ENCODE assay signal across 15 mouse cellular contexts in genomic region chr12:99039497-99040322, GRCm38 (mm10).
DNase-seq lines count a peak whose midpoint lies in the region; ATAC-seq and TF ChIP-seq lines count a peak whose summit lies in the region.
"Had no signal": no experiment of that assay in that cellular context is flagged by ENCODE, and none has a peak within 500 bp of the region (broad histone marks: within the 10 kb centered on the region; RNA-seq: fewer than 3 reads in every experiment).

No protein-coding gene starts in this region.

- H3K27me3 ChIP-seq in forebrain, embryonic 11.5 days (ENCODE audit: control insufficient read depth, insufficient read depth, low read length): peaks cover 44% of the 10 kb centered on the region
- H3K27me3 ChIP-seq in forebrain, embryonic 16.5 days (replicated peaks; ENCODE audit: control insufficient read depth, insufficient read depth, low read length): no peaks in the 10 kb centered on the region
- peaks cover 23% of the 10 kb centered on the region; the same call in 1 of the 2 replicates for H3K27me3 ChIP-seq in hindbrain, embryonic 14.5 days (ENCODE audit: control insufficient read depth, insufficient read depth, low read length)
- H3K27me3 ChIP-seq in midbrain, postnatal 0 days (ENCODE audit: insufficient read depth, low read length): no peaks in the 10 kb centered on the region
- H3K27me3 ChIP-seq: liver, embryonic 13.5 days had no signal

- TF ChIP-seq CTCF in midbrain, postnatal 0 days (IDR thresholded peaks at IDR 0.05): no peak

- WGBS in forebrain, embryonic 11.5 days: 38% methylated on average over 9 of the region's 9 CpGs
- WGBS in forebrain, embryonic 16.5 days: 33% methylated on average over 9 of the region's 9 CpGs
- WGBS in hindbrain, embryonic 14.5 days: 26% methylated on average over 9 of the region's 9 CpGs
- 28% methylated on average over 9 of the region's 9 CpGs for WGBS in midbrain, postnatal 0 days

- no peak overlapping the region for H3K4me2 ChIP-seq in forebrain, embryonic 11.5 days (ENCODE audit: low read depth, low read length, severe bottlenecking)
- no peak overlapping the region for H3K4me2 ChIP-seq in forebrain, embryonic 16.5 days (ENCODE audit: low read length)
- H3K4me2 ChIP-seq in hindbrain, embryonic 14.5 days (replicated peaks): no peak overlapping the region
- H3K4me2 ChIP-seq in midbrain, postnatal 0 days (ENCODE audit: low read depth, low read length, poor library complexity, severe bottlenecking): no peak overlapping the region
- H3K4me2 ChIP-seq: heart, embryonic 11.5 days; liver, embryonic 13.5 days had no signal

- DNase-seq in forebrain, embryonic 11.5 days (ENCODE audit: low spot score): peak; percentile 53
- DNase-seq in embryo, embryonic 11 days: peak; percentile 37
- no peak for DNase-seq in hindbrain, embryonic 14.5 days (ENCODE audit: low spot score)
- DNase-seq in midbrain, postnatal 0 days (ENCODE audit: low spot score): peak; percentile 37
- DNase-seq in MN1 (ENCODE audit: low spot score): no peak
- no peak for DNase-seq in retina, postnatal 1 day
- no peak for DNase-seq in gastrocnemius, postnatal 25 days
- DNase-seq: cerebellum, adult 2 months; gastrocnemius, postnatal 10 days; heart, postnatal 4 days; kidney, adult 8-10 months; liver, embryonic 13.5 days; lung, postnatal 10 days had no signal

- H3K9me3 ChIP-seq in forebrain, embryonic 11.5 days (ENCODE audit: control insufficient read depth, low read length): no peaks in the 10 kb centered on the region
- H3K9me3 ChIP-seq in forebrain, embryonic 16.5 days (ENCODE audit: control insufficient read depth, low read length): no peaks in the 10 kb centered on the region
- no peaks in the 10 kb centered on the region for H3K9me3 ChIP-seq in hindbrain, embryonic 14.5 days (ENCODE audit: control insufficient read depth, low read length)
- H3K9me3 ChIP-seq in midbrain, postnatal 0 days (ENCODE audit: low read length): no peaks in the 10 kb centered on the region
- H3K9me3 ChIP-seq: liver, embryonic 13.5 days had no signal

- H3K27ac ChIP-seq in forebrain, embryonic 11.5 days (ENCODE audit: low read depth, low read length): no peak overlapping the region
- no peak overlapping the region for H3K27ac ChIP-seq in forebrain, embryonic 16.5 days (ENCODE audit: low read length)
- H3K27ac ChIP-seq in hindbrain, embryonic 14.5 days: no peak overlapping the region
- H3K27ac ChIP-seq in midbrain, postnatal 0 days (ENCODE audit: low read depth, low read length): no peak overlapping the region
- H3K27ac ChIP-seq: liver, embryonic 13.5 days had no signal

- no peaks in the 10 kb centered on the region for H3K36me3 ChIP-seq in forebrain, embryonic 11.5 days (ENCODE audit: control insufficient read depth, insufficient read depth, low read length)
- no peaks in the 10 kb centered on the region for H3K36me3 ChIP-seq in forebrain, embryonic 16.5 days (ENCODE audit: control insufficient read depth, insufficient read depth)
- H3K36me3 ChIP-seq in hindbrain, embryonic 14.5 days (replicated peaks; ENCODE audit: control insufficient read depth, insufficient read depth): no peaks in the 10 kb centered on the region
- no peaks in the 10 kb centered on the region for H3K36me3 ChIP-seq in midbrain, postnatal 0 days (ENCODE audit: insufficient read depth, low read length)
- H3K36me3 ChIP-seq: liver, embryonic 13.5 days had no signal

- peak; percentile 46; the same call in 1 of the 2 replicates for ATAC-seq in forebrain, embryonic 11.5 days (replicated peaks; ENCODE audit: low FRiP score)
- no peak for ATAC-seq in forebrain, embryonic 16.5 days
- ATAC-seq in hindbrain, embryonic 14.5 days (ENCODE audit: low FRiP score): peak; percentile 46; the same call in 1 of the 2 replicates
- ATAC-seq in midbrain, postnatal 0 days (ENCODE audit: low FRiP score): no peak

- no peak overlapping the region for H3K4me3 ChIP-seq in forebrain, embryonic 11.5 days (ENCODE audit: low read depth, low read length)
- no peak overlapping the region for H3K4me3 ChIP-seq in forebrain, embryonic 16.5 days (replicated peaks; ENCODE audit: low read length)
- H3K4me3 ChIP-seq in hindbrain, embryonic 14.5 days (replicated peaks; ENCODE audit: low read length): no peak overlapping the region
- H3K4me3 ChIP-seq in midbrain, postnatal 0 days (ENCODE audit: low read depth, low read length): no peak overlapping the region
- H3K4me3 ChIP-seq: liver, embryonic 13.5 days had no signal

- peaks cover 2% of the 10 kb centered on the region; the same call in 1 of the 2 replicates for H3K4me1 ChIP-seq in forebrain, embryonic 11.5 days (replicated peaks; ENCODE audit: control insufficient read depth, insufficient read depth, low read length)
- H3K4me1 ChIP-seq in forebrain, embryonic 16.5 days (replicated peaks; ENCODE audit: control insufficient read depth, insufficient read depth, low read length): peaks cover 11% of the 10 kb centered on the region
- H3K4me1 ChIP-seq in hindbrain, embryonic 14.5 days (replicated peaks; ENCODE audit: control insufficient read depth, insufficient read depth, low read length): 0 out of 2 replicates have a peak, but pooled peaks cover 4% of the 10 kb centered on the region
- peaks cover 2% of the 10 kb centered on the region; the same call in 1 of the 2 replicates for H3K4me1 ChIP-seq in midbrain, postnatal 0 days (ENCODE audit: insufficient read depth, low read length)
- H3K4me1 ChIP-seq: liver, embryonic 13.5 days had no signal

- H3K9ac ChIP-seq in forebrain, embryonic 11.5 days (ENCODE audit: low read length): no peak overlapping the region
- H3K9ac ChIP-seq in forebrain, embryonic 16.5 days (replicated peaks; ENCODE audit: low read depth, low read length): no peak overlapping the region
- H3K9ac ChIP-seq in hindbrain, embryonic 14.5 days: no peak overlapping the region
- H3K9ac ChIP-seq in midbrain, postnatal 0 days (replicated peaks; ENCODE audit: low read length, poor library complexity, severe bottlenecking): no peak overlapping the region
- H3K9ac ChIP-seq: liver, embryonic 13.5 days had no signal

Comparison
In these comparisons a context has a peak if more than half of its experiments do, and no peak if none do; other contexts are left out.
1. ATAC-seq: peak in forebrain, embryonic 11.5 days (single experiment) and hindbrain, embryonic 14.5 days (single experiment); none in forebrain, embryonic 16.5 days (single experiment) and midbrain, postnatal 0 days (single experiment).
2. DNase-seq: peak in forebrain, embryonic 11.5 days (single experiment), embryo, embryonic 11 days (single experiment) and midbrain, postnatal 0 days (single experiment); none in hindbrain, embryonic 14.5 days (single experiment), MN1 (single experiment), retina, postnatal 1 day (single experiment) and gastrocnemius, postnatal 25 days (single experiment).